Mouse (Mus musculus): ENCODE data around the gene Snhg11. TPM values are rescaled to one million over a fixed set of nuclear protein-coding genes. Genes with fewer than 3 reads are reported as not detected.

Snhg11 gene
- polyA plus RNA-seq, 1 experiment, result 0.11 TPM

- TF ChIP-seq CTCF (IDR thresholded peaks at IDR 0.05; ENCODE audit: extremely low read depth, insufficient read depth, insufficient read length, insufficient replicate concordance) (0 out of 2 replicates have a peak, but pooled peaks have one; percentile 21), POLR2A (IDR thresholded peaks at IDR 0.05; ENCODE audit: low read depth, low read length) (peak; percentile 35)
- peak; percentile 95 to 97 for DNase-seq (ENCODE audit: low read depth in 1 of 2, low spot score in 2 of 2)
- H3K4me1 ChIP-seq (ENCODE audit: control insufficient read depth, insufficient read depth, insufficient read length), result 0 out of 2 replicates have a peak, but pooled peaks cover 11% of the 10 kb centered on the region
- WGBS, result under 1% methylated on average over 46 of the region's 46 CpGs
- H3K4me3 ChIP-seq (ENCODE audit: extremely low read depth, insufficient read depth, insufficient read length), result peak within 1 kb of the TSS; percentile 90
- H3K27me3 ChIP-seq (ENCODE audit: control insufficient read depth, insufficient read depth, low read length), result no peaks in the 10 kb centered on the region
- H3K27ac ChIP-seq (ENCODE audit: insufficient read depth, low read length), result peak within 1 kb of the TSS; percentile 84
- no peaks in the 10 kb centered on the region for H3K36me3 ChIP-seq (ENCODE audit: control insufficient read depth, insufficient read depth, low read length)
Measured at GRCm38 (mm10) chr2:158409595-158410021, 34.2 kb downstream of the Snhg11 start, which contains the start of gene Ralgapb. Gene Ralgapb (plus strand): TSS chr2:158409848.

GRCm38 (mm10) chr2:158410022-158411014 lies 34.9 kb downstream of the Snhg11 start:
- H3K27me3 ChIP-seq (ENCODE audit: control insufficient read depth, insufficient read depth, low read length), result no peaks in the 10 kb centered on the region
- 3% methylated on average over 64 of the region's 67 CpGs for WGBS
- TF ChIP-seq POLR2A (IDR thresholded peaks at IDR 0.05; ENCODE audit: low read depth, low read length) (no peak), CTCF (IDR thresholded peaks at IDR 0.05; ENCODE audit: extremely low read depth, insufficient read depth, insufficient read length, insufficient replicate concordance) (no peak)
- peak overlapping the region; percentile 84 for H3K27ac ChIP-seq (ENCODE audit: insufficient read depth, low read length)
- H3K4me1 ChIP-seq (ENCODE audit: control insufficient read depth, insufficient read depth, insufficient read length), result 0 out of 2 replicates have a peak, but pooled peaks cover 11% of the 10 kb centered on the region
- peak in 1 of 2 experiments; percentile 19 for DNase-seq (ENCODE audit: low read depth in 1 of 2, low spot score in 2 of 2)
- peak overlapping the region; percentile 90 for H3K4me3 ChIP-seq (ENCODE audit: extremely low read depth, insufficient read depth, insufficient read length)
- H3K36me3 ChIP-seq (ENCODE audit: control insufficient read depth, insufficient read depth, low read length), result no peaks in the 10 kb centered on the region

GRCm38 (mm10) chr2:158413240-158413639 lies 37.8 kb downstream of the Snhg11 start:
- 45% methylated on average over 2 of the region's 2 CpGs for WGBS

GRCm38 (mm10) chr2:158415826-158416225 lies 40.4 kb downstream of the Snhg11 start:
- Histone ChIP-seq H3K36me3 (ENCODE audit: control insufficient read depth, insufficient read depth, low read length) (peaks cover 2% of the 10 kb centered on the region; the same call in 1 of the 2 replicates), H3K27me3 (ENCODE audit: control insufficient read depth, insufficient read depth, low read length) (no peaks in the 10 kb centered on the region), H3K4me1 (ENCODE audit: control insufficient read depth, insufficient read depth, insufficient read length) (0 out of 2 replicates have a peak, but pooled peaks cover 5% of the 10 kb centered on the region), H3K27ac (ENCODE audit: insufficient read depth, low read length) (no peak overlapping the region), H3K4me3 (ENCODE audit: extremely low read depth, insufficient read depth, insufficient read length) (no peak overlapping the region)
- TF ChIP-seq POLR2A (IDR thresholded peaks at IDR 0.05; ENCODE audit: low read depth, low read length) (no peak), CTCF (IDR thresholded peaks at IDR 0.05; ENCODE audit: extremely low read depth, insufficient read depth, insufficient read length, insufficient replicate concordance) (no peak)
- 17% methylated on average over 1 of the region's 1 CpGs for WGBS
- DNase-seq (ENCODE audit: low read depth in 1 of 2, low spot score in 2 of 2), result no peak

More at GRCm38 (mm10) chr2:158413240-158413639, 37.8 kb downstream of the Snhg11 start:
- H3K36me3 ChIP-seq (ENCODE audit: control insufficient read depth, insufficient read depth, low read length), result no peaks in the 10 kb centered on the region
- no peaks in the 10 kb centered on the region for H3K27me3 ChIP-seq (ENCODE audit: control insufficient read depth, insufficient read depth, low read length)
- TF ChIP-seq CTCF (IDR thresholded peaks at IDR 0.05; ENCODE audit: extremely low read depth, insufficient read depth, insufficient read length, insufficient replicate concordance) (no peak), POLR2A (IDR thresholded peaks at IDR 0.05; ENCODE audit: low read depth, low read length) (no peak)
- 0 out of 2 replicates have a peak, but pooled peaks cover 11% of the 10 kb centered on the region for H3K4me1 ChIP-seq (ENCODE audit: control insufficient read depth, insufficient read depth, insufficient read length)
- no peak for DNase-seq (ENCODE audit: low read depth in 1 of 2, low spot score in 2 of 2)
- no peak overlapping the region for H3K4me3 ChIP-seq (ENCODE audit: extremely low read depth, insufficient read depth, insufficient read length)
- H3K27ac ChIP-seq (ENCODE audit: insufficient read depth, low read length), result no peak overlapping the region

GRCm38 (mm10) chr2:158418663-158419062 lies 43.2 kb downstream of the Snhg11 start:
- 95% methylated on average over 1 of the region's 1 CpGs for WGBS
- H3K27me3 ChIP-seq (ENCODE audit: control insufficient read depth, insufficient read depth, low read length), result no peaks in the 10 kb centered on the region
- H3K4me1 ChIP-seq (ENCODE audit: control insufficient read depth, insufficient read depth, insufficient read length), result no peaks in the 10 kb centered on the region
- no peak for DNase-seq (ENCODE audit: low read depth in 1 of 2, low spot score in 2 of 2)
- H3K27ac ChIP-seq (ENCODE audit: insufficient read depth, low read length), result no peak overlapping the region
- TF ChIP-seq CTCF (IDR thresholded peaks at IDR 0.05; ENCODE audit: extremely low read depth, insufficient read depth, insufficient read length, insufficient replicate concordance), result no peak
- TF ChIP-seq POLR2A (IDR thresholded peaks at IDR 0.05; ENCODE audit: low read depth, low read length), result no peak
- H3K36me3 ChIP-seq (ENCODE audit: control insufficient read depth, insufficient read depth, low read length), result peaks cover 5% of the 10 kb centered on the region
- no peak overlapping the region for H3K4me3 ChIP-seq (ENCODE audit: extremely low read depth, insufficient read depth, insufficient read length)

Other genes starting within 250 kb of the Snhg11 start
- 53.3 and 66.9 TPM in 2 replicates for gene Tgm2, start 229.2 kb upstream of the Snhg11 start, polyA plus RNA-seq (2012; rRNA removed)
- 0.58 and 0.62 TPM in 2 replicates for gene D630003M21Rik, start 146.4 kb upstream of the Snhg11 start, polyA plus RNA-seq (2012; rRNA removed)
- 0.07 TPM in 1 of 2 replicates, not detected in the other for gene Bpi, start 117.5 kb upstream of the Snhg11 start, polyA plus RNA-seq (2012; rRNA removed)
- 3.3 and 4.1 TPM in 2 replicates for gene Lbp, start 69.1 kb upstream of the Snhg11 start, polyA plus RNA-seq (2012; rRNA removed)
- 14.8 and 18.9 TPM in 2 replicates for gene Ralgapb, start 34.2 kb downstream of the Snhg11 start, polyA plus RNA-seq (2012; rRNA removed)
- 0.65 and 0.67 TPM in 2 replicates for gene Adig, start 127.0 kb downstream of the Snhg11 start, polyA plus RNA-seq (2012; rRNA removed)
- 0.06 TPM in 1 of 2 replicates, not detected in the other for gene Arhgap40, start 137.2 kb downstream of the Snhg11 start, polyA plus RNA-seq (2012; rRNA removed)
- 0.02 TPM in 1 of 2 replicates, not detected in the other for gene Slc32a1, start 235.1 kb downstream of the Snhg11 start, polyA plus RNA-seq (2012; rRNA removed)
- gene Actr5, start 249.2 kb downstream of the Snhg11 start, polyA plus RNA-seq (2012; rRNA removed), result 9.4 and 11.6 TPM in 2 replicates